Mouse (Mus musculus): ENCODE data around the gene Adtrp.

GRCm38 (mm10) chr13:41761986-41762385 lies 85.5 kb downstream of the Adtrp start:
- no peak for TF ChIP-seq CTCF (IDR thresholded peaks at IDR 0.05; ENCODE audit: borderline replicate concordance, insufficient read depth, low read depth, low read length)
- no peak for TF ChIP-seq POLR2A (IDR thresholded peaks at IDR 0.05; ENCODE audit: borderline replicate concordance, insufficient read depth, low read length)

Data from cerebellum, adult 2 months (tissue).